Mouse (Mus musculus) heart, postnatal 0 days (tissue): Measurements from ENCODE around the gene Nfyb.

Experiments used
- CTCF ChIP-seq: IDR thresholded peaks from 2 replicates; pipeline ENCODE4 v1.5.1; 2016; ENCODE audit warnings: antibody characterized with exemption, control low read depth, low read depth
- EP300 ChIP-seq: IDR thresholded peaks from 2 replicates; pipeline ENCODE4 v1.6.1; 2016; ENCODE audit warnings: antibody characterized with exemption, low read depth

- TF ChIP-seq EP300 (no peak), CTCF (no peak)
These were observed 36.1 kb upstream of the Nfyb start for GRCm38 (mm10) chr10:82800094-82800493.
